Mouse (Mus musculus) E14TG2a.4 (cell line): Measurements from ENCODE around the gene Grb10.

ENCODE experiments used
- H3K27me3 ChIP-seq: 2 replicates; pipeline ENCODE4 v1.6.1; 2014; ENCODE audit warnings: low read length, control low read depth; ENCODE audit not compliant: insufficient read depth
- H3K36me3 ChIP-seq: 2 replicates; pipeline ENCODE4 v1.6.1; 2014; ENCODE audit warnings: low read length, control low read depth; ENCODE audit not compliant: insufficient read depth
- H3K4me1 ChIP-seq: replicated peaks from 2 replicates; pipeline ENCODE4 v1.6.1; 2014; ENCODE audit warnings: low read depth, low read length, control low read depth
- H3K4me3 ChIP-seq: replicated peaks from 2 replicates; pipeline ENCODE4 v1.5.1; 2014; ENCODE audit warnings: mild to moderate bottlenecking, low read length
- H3K9me3 ChIP-seq: 2 replicates; pipeline ENCODE4 v1.6.1; 2014; ENCODE audit warnings: low read length, control low read depth
- CTCF ChIP-seq: conservative IDR thresholded peaks from 2 replicates; pipeline ENCODE4 v1.5.1; 2014; ENCODE audit warnings: low read length
- NANOG ChIP-seq: IDR thresholded peaks from 2 replicates; pipeline ENCODE4 v1.6.1; 2014; ENCODE audit warnings: borderline replicate concordance, low read length, mixed read lengths
- POU5F1 ChIP-seq: IDR thresholded peaks from 2 replicates; pipeline ENCODE4 v1.6.1; 2014; ENCODE audit warnings: low read length, borderline replicate concordance

Gene Grb10

GRCm38 (mm10) chr11:11891832-11892231, 146.7 kb downstream of the Grb10 start:
- H3K9me3 ChIP-seq: no peaks in the 10 kb centered on the region
- H3K36me3 ChIP-seq: no peaks in the 10 kb centered on the region
- TF ChIP-seq CTCF (no peak), POU5F1 (no peak), NANOG (no peak)

GRCm38 (mm10) chr11:11890139-11890741, 148.2 kb downstream of the Grb10 start:
- Histone ChIP-seq H3K4me1 (peaks cover 48% of the 10 kb centered on the region), H3K27me3 (no peaks in the 10 kb centered on the region), H3K9me3 (no peaks in the 10 kb centered on the region), H3K36me3 (no peaks in the 10 kb centered on the region), H3K4me3 (peak overlapping the region; percentile 14; the same call in 1 of the 2 replicates)
- TF ChIP-seq CTCF (no peak), NANOG (no peak), POU5F1 (no peak)

More at GRCm38 (mm10) chr11:11891832-11892231, 146.7 kb downstream of the Grb10 start:
- Histone ChIP-seq H3K4me3 (no peak overlapping the region), H3K27me3 (no peaks in the 10 kb centered on the region), H3K4me1 (peaks cover 34% of the 10 kb centered on the region)

GRCm38 (mm10) chr11:11888727-11889126, 149.8 kb downstream of the Grb10 start:
- no peak for TF ChIP-seq POU5F1
- no peak for TF ChIP-seq NANOG
- TF ChIP-seq CTCF: no peak
- Histone ChIP-seq H3K36me3 (no peaks in the 10 kb centered on the region), H3K4me1 (peaks cover 63% of the 10 kb centered on the region), H3K27me3 (no peaks in the 10 kb centered on the region), H3K9me3 (no peaks in the 10 kb centered on the region), H3K4me3 (no peak overlapping the region)

GRCm38 (mm10) chr11:11888051-11888450, 150.4 kb downstream of the Grb10 start:
- TF ChIP-seq NANOG (no peak), CTCF (no peak), POU5F1 (no peak)
- Histone ChIP-seq H3K4me3 (no peak overlapping the region), H3K9me3 (no peaks in the 10 kb centered on the region), H3K36me3 (no peaks in the 10 kb centered on the region), H3K27me3 (no peaks in the 10 kb centered on the region), H3K4me1 (peaks cover 65% of the 10 kb centered on the region)

GRCm38 (mm10) chr11:11886403-11886998, 152.0 kb downstream of the Grb10 start:
- Histone ChIP-seq H3K4me3 (no peak overlapping the region), H3K27me3 (no peaks in the 10 kb centered on the region), H3K4me1 (peaks cover 74% of the 10 kb centered on the region), H3K9me3 (no peaks in the 10 kb centered on the region), H3K36me3 (no peaks in the 10 kb centered on the region)
- TF ChIP-seq NANOG (no peak), POU5F1 (no peak), CTCF (no peak)

- Histone ChIP-seq H3K4me1 (peaks cover 80% of the 10 kb centered on the region), H3K9me3 (no peaks in the 10 kb centered on the region), H3K36me3 (no peaks in the 10 kb centered on the region), H3K4me3 (no peak overlapping the region), H3K27me3 (no peaks in the 10 kb centered on the region)
- TF ChIP-seq NANOG (no peak), CTCF (no peak), POU5F1 (no peak)
Measured at GRCm38 (mm10) chr11:11885921-11886320, 152.6 kb downstream of the Grb10 start.

GRCm38 (mm10) chr11:11885246-11885643, 153.2 kb downstream of the Grb10 start:
- TF ChIP-seq POU5F1 (no peak), NANOG (no peak), CTCF (no peak)

GRCm38 (mm10) chr11:11884533-11885245, 153.8 kb downstream of the Grb10 start:
- Histone ChIP-seq H3K27me3 (no peaks in the 10 kb centered on the region), H3K9me3 (no peaks in the 10 kb centered on the region), H3K4me1 (peaks cover 84% of the 10 kb centered on the region), H3K36me3 (no peaks in the 10 kb centered on the region), H3K4me3 (no peak overlapping the region)
- no peak for TF ChIP-seq NANOG
- no peak for TF ChIP-seq POU5F1
- no peak for TF ChIP-seq CTCF

More at GRCm38 (mm10) chr11:11885246-11885643, 153.2 kb downstream of the Grb10 start:
- Histone ChIP-seq H3K4me1 (peaks cover 84% of the 10 kb centered on the region), H3K36me3 (no peaks in the 10 kb centered on the region), H3K4me3 (no peak overlapping the region), H3K27me3 (no peaks in the 10 kb centered on the region), H3K9me3 (no peaks in the 10 kb centered on the region)
